Mouse (Mus musculus) small intestine, adult 10 weeks (tissue): Measurements from ENCODE around the gene Rpl5. TPM values are rescaled to one million over a fixed set of nuclear protein-coding genes. Genes with fewer than 3 reads are reported as not detected.

ENCODE experiments used
- polyA plus RNA-seq: library from polyadenylated mRNA; stranded (reverse); fragments of 350-450 nt; fragmentation: Illumina TruSeq; extraction: RNeasy Lipid Tissue Mini Kit (QIAGEN cat#74804); gene quantifications from one replicate; pipeline ENCODE4 v1.2.3, GENCODE M21; 2014; ENCODE audit warnings: low replicate concordance

Rpl5 gene
- 542 TPM for polyA plus RNA-seq

GRCm38 (mm10) chr5:107900206-107901013, at the start of gene Rpl5:
Gene Rpl5, plus strand, starts transcription at chr5:107900502.

GRCm38 (mm10) chr5:107874561-107875260, 25.6 kb upstream of the Rpl5 start, which contains the start of gene Evi5:
Gene Evi5, minus strand, starts transcription at chr5:107875107.

Other genes starting within 250 kb of the Rpl5 start
- 1.2 TPM for gene Gfi1, start 174.5 kb upstream of the Rpl5 start, polyA plus RNA-seq
- not detected for gene Ube2d2b, start 70.4 kb upstream of the Rpl5 start, polyA plus RNA-seq
- 47.9 TPM for gene Evi5, start 25.4 kb upstream of the Rpl5 start, polyA plus RNA-seq
- gene Fam69a, start 86.6 kb downstream of the Rpl5 start, polyA plus RNA-seq: 28.0 TPM
- 54.6 TPM for gene Mtf2, start 165.2 kb downstream of the Rpl5 start, polyA plus RNA-seq
- 68.2 TPM for gene Tmed5, start 232.1 kb downstream of the Rpl5 start, polyA plus RNA-seq
- 5.7 TPM for gene Ccdc18, start 232.4 kb downstream of the Rpl5 start, polyA plus RNA-seq